Mouse (Mus musculus) liver, embryonic 11.5 days (tissue): Measurements from ENCODE around the gene Ttc23. TPM values are rescaled to one million over a fixed set of nuclear protein-coding genes. Genes with fewer than 3 reads are reported as not detected.
A peak's percentile ranks its signal among the peaks of the same experiment; 100 is the strongest.

Experiments used
- ATAC-seq: fragments of 200-750 bp; cut with Nextera tagmentation; replicated peaks from 2 replicates; pipeline ENCODE4 v1.8.0; 2017; ENCODE audit warnings: moderate number of reproducible peaks, mild to moderate bottlenecking, moderate TSS enrichment, moderate library complexity; ENCODE audit not compliant: low FRiP score
- DNase-seq: peaks from one replicate; pipeline ENCODE4 v3.0.0-alpha.2; 2017; ENCODE audit warnings: low spot score
- H3K27ac ChIP-seq: fragments of 300-500 bp; sonication (generic); 2 replicates; pipeline ENCODE4 v1.5.1; 2014; ENCODE audit warnings: mild to moderate bottlenecking, low read depth, low read length, control low read depth
- H3K27me3 ChIP-seq: fragments of 300-500 bp; sonication (generic); replicated peaks from 2 replicates; pipeline ENCODE4 v1.6.1; 2014; ENCODE audit warnings: low read length, mixed read lengths; ENCODE audit not compliant: control insufficient read depth, insufficient read depth
- H3K36me3 ChIP-seq: fragments of 300-500 bp; sonication (generic); 2 replicates; pipeline ENCODE4 v1.6.1; 2014; ENCODE audit warnings: mild to moderate bottlenecking, low read length, moderate library complexity, mixed read lengths; ENCODE audit not compliant: control insufficient read depth, insufficient read depth
- H3K4me1 ChIP-seq: fragments of 300-500 bp; sonication (generic); replicated peaks from 2 replicates; pipeline ENCODE4 v1.6.1; 2014; ENCODE audit warnings: low read length, mixed read lengths; ENCODE audit not compliant: control insufficient read depth, insufficient read depth
- H3K4me2 ChIP-seq: fragments of 300-500 bp; sonication (generic); 2 replicates; pipeline ENCODE4 v1.6.1; 2014; ENCODE audit warnings: mild to moderate bottlenecking, control low read depth, moderate library complexity
- H3K4me3 ChIP-seq: fragments of 300-500 bp; sonication (generic); 2 replicates; pipeline ENCODE4 v1.5.1; 2014; ENCODE audit warnings: low read depth, low read length, control low read depth
- H3K9ac ChIP-seq: fragments of 300-500 bp; sonication (generic); 2 replicates; pipeline ENCODE4 v1.6.1; 2014; ENCODE audit warnings: low read depth, low read length, control low read depth
- H3K9me3 ChIP-seq: fragments of 300-500 bp; sonication (generic); 2 replicates; pipeline ENCODE4 v1.6.1; 2016; ENCODE audit warnings: low read length, inconsistent platforms, mixed read lengths; ENCODE audit not compliant: control insufficient read depth
- WGBS: fragments of 180-500 bp; shearing (Covaris S2); extraction: QIAGEN DNeasy Blood & Tissue Kit; methylation state at CpG from one replicate; pipeline ENCODE4 v1.1.7; 2014; 5-methylcytosine and 5-hydroxymethylcytosine counted together
- polyA plus RNA-seq: library from polyadenylated mRNA; unstranded; fragments of >200 nt; fragmentation: Nextera tagmentation; extraction: Ambion mirVana; gene quantifications from 2 replicates; pipeline ENCODE4 v1.2.1, GENCODE M21; 2014

Gene Ttc23
- polyA plus RNA-seq, 1 experiment from 2014 or later, result 12.5 TPM

- DNase-seq, result no peak
- H3K27ac ChIP-seq, result no peak overlapping the region
- no peaks in the 10 kb centered on the region for H3K9me3 ChIP-seq
- H3K4me3 ChIP-seq, result no peak overlapping the region
- 72% methylated on average over 5 of the region's 5 CpGs for WGBS
- H3K4me2 ChIP-seq, result no peak overlapping the region
- H3K36me3 ChIP-seq, result no peaks in the 10 kb centered on the region
- H3K9ac ChIP-seq, result no peak overlapping the region
- H3K4me1 ChIP-seq, result no peaks in the 10 kb centered on the region; the same call in 1 of the 2 replicates
- no peak for ATAC-seq
- H3K27me3 ChIP-seq, result no peaks in the 10 kb centered on the region
Observed at GRCm38 (mm10) chr7:67652211-67652610, 5.0 kb downstream of the Ttc23 start.

DNA sequence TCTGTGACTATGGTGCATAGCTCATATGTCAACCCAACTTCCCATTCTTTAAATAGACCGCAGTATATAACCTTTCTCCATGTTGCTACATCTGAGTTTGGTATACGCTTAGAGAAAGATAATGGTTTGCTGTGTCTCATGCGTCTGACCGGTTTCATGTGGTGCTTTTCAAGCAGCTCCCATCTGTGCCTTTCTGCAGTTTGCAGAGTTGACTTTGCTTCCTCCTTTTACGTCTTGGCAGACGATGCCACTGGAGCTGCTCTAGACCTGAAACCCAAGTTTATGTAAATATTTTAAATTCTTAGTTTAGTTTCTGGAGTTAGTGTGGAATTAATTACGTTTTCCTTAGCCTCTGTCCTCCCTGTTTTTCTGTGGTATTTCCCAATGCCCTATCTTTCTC lies 7.5 kb downstream of the Ttc23 start:
- WGBS, result 82% methylated on average over 7 of the region's 7 CpGs
- Histone ChIP-seq H3K9me3 (no peaks in the 10 kb centered on the region), H3K27me3 (no peaks in the 10 kb centered on the region), H3K36me3 (no peaks in the 10 kb centered on the region), H3K27ac (no peak overlapping the region), H3K4me1 (no peaks in the 10 kb centered on the region; the same call in 1 of the 2 replicates), H3K4me3 (no peak overlapping the region), H3K4me2 (no peak overlapping the region), H3K9ac (no peak overlapping the region)
- ATAC-seq (no peak), DNase-seq (no peak)

DNA sequence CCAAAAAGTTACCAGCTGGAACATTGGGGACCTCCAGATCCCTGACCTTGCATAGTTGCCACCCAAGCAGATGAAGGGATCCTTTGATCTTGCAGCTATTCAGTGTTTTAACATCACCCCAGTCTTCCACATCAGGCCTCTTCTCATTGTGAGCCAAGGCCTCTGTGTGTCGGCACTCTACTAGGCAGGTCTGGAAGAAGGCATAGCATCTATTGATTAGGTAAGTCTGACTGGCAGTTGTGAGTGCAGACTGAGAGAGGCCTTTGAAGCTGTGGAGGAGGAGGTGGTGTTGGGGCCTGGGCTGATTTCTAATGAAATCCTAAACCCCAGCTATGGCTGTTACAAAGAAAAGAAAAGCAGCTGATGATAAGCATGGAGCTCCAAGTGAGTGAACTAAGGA lies 8.0 kb downstream of the Ttc23 start:
- Histone ChIP-seq H3K9ac (no peak overlapping the region), H3K4me2 (no peak overlapping the region; the same call in 1 of the 2 replicates), H3K9me3 (no peaks in the 10 kb centered on the region), H3K4me1 (no peaks in the 10 kb centered on the region), H3K27me3 (no peaks in the 10 kb centered on the region), H3K36me3 (no peaks in the 10 kb centered on the region), H3K27ac (no peak overlapping the region), H3K4me3 (no peak overlapping the region)
- no peak for ATAC-seq
- no peak for DNase-seq
- 48% methylated on average over 1 of the region's 1 CpGs for WGBS

DNA sequence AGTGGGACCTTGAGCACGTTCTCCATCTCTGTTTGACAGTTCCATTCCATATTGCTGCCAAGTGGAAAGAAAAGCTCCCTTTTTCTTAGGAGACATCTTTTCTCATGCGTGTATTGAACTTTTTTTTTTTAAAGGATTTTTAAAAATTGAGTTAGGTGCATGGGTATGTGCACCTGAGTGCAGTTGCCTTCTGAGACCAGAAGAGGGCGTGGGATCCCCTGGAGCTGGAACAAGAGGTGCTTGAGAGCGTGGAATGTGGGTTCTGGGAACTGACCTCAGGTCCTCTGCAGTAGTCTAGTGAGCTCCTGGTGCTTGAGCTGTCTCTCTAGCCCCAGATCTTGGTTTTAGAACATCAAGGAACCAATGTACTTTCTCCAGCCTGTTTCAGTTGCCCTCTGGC lies 10.9 kb downstream of the Ttc23 start:
- H3K9me3 ChIP-seq, result no peaks in the 10 kb centered on the region
- no peak overlapping the region for H3K4me2 ChIP-seq
- no peaks in the 10 kb centered on the region for H3K27me3 ChIP-seq
- no peak overlapping the region for H3K4me3 ChIP-seq
- H3K9ac ChIP-seq, result no peak overlapping the region
- H3K4me1 ChIP-seq, result no peaks in the 10 kb centered on the region
- DNase-seq (no peak), ATAC-seq (no peak)
- H3K36me3 ChIP-seq, result no peaks in the 10 kb centered on the region
- no peak overlapping the region for H3K27ac ChIP-seq
- WGBS, result 83% methylated on average over 4 of the region's 4 CpGs

DNA sequence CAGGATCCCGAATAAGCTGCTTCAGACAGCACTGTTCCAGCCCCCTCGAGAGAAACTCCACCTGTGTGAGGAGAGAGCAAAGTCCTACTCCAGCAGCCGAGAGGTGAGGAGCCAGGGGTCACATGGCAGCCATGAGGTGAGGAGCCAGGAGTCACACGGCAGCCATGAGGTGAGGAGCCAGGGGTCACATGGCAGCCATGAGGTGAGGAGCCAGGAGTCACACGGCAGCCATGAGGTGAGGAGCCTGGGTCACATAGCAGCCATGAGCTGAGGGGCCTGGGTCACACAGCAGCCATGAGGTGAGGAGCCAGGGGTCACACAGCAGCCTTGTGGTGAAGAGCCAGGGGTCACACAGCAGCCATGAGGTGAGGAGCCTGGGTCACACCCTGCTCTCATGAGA lies 15.2 kb downstream of the Ttc23 start:
- no peaks in the 10 kb centered on the region for H3K27me3 ChIP-seq
- no peak for ATAC-seq
- no peak overlapping the region for H3K9ac ChIP-seq
- DNase-seq, result no peak
- no peaks in the 10 kb centered on the region for H3K4me1 ChIP-seq
- H3K4me3 ChIP-seq, result no peak overlapping the region
- 66% methylated on average over 5 of the region's 5 CpGs for WGBS
- no peaks in the 10 kb centered on the region for H3K9me3 ChIP-seq
- H3K27ac ChIP-seq, result no peak overlapping the region
- no peaks in the 10 kb centered on the region for H3K36me3 ChIP-seq
- no peak overlapping the region for H3K4me2 ChIP-seq

GRCm38 (mm10) chr7:67663981-67664694 lies 16.9 kb downstream of the Ttc23 start:
- DNase-seq, result no peak
- H3K27ac ChIP-seq, result no peak overlapping the region
- ATAC-seq, result no peak
- WGBS, result 84% methylated on average over 14 of the region's 14 CpGs
- no peak overlapping the region for H3K9ac ChIP-seq
- no peaks in the 10 kb centered on the region for H3K36me3 ChIP-seq
- H3K27me3 ChIP-seq, result no peaks in the 10 kb centered on the region
- H3K9me3 ChIP-seq, result no peaks in the 10 kb centered on the region
- H3K4me3 ChIP-seq, result no peak overlapping the region
- no peaks in the 10 kb centered on the region for H3K4me1 ChIP-seq
- no peak overlapping the region for H3K4me2 ChIP-seq

- Histone ChIP-seq H3K27me3 (no peaks in the 10 kb centered on the region), H3K9ac (no peak overlapping the region), H3K4me2 (no peak overlapping the region), H3K9me3 (no peaks in the 10 kb centered on the region), H3K4me3 (no peak overlapping the region), H3K27ac (no peak overlapping the region), H3K36me3 (peaks cover 4% of the 10 kb centered on the region; the same call in 1 of the 2 replicates), H3K4me1 (no peaks in the 10 kb centered on the region; the same call in 1 of the 2 replicates)
- 96% methylated on average over 1 of the region's 1 CpGs for WGBS
- ATAC-seq, result no peak
- no peak for DNase-seq
Observed at GRCm38 (mm10) chr7:67670965-67671364, 23.8 kb downstream of the Ttc23 start.

- H3K9me3 ChIP-seq, result no peaks in the 10 kb centered on the region
- DNase-seq (peak; percentile 82), ATAC-seq (no peak; the same call in 1 of the 2 replicates)
- H3K4me2 ChIP-seq, result no peak overlapping the region
- no peak overlapping the region for H3K9ac ChIP-seq
- H3K4me1 ChIP-seq, result no peaks in the 10 kb centered on the region; the same call in 1 of the 2 replicates
- H3K27me3 ChIP-seq, result no peaks in the 10 kb centered on the region
- WGBS, result 12% methylated on average over 10 of the region's 10 CpGs
- no peak overlapping the region for H3K27ac ChIP-seq
- no peak overlapping the region for H3K4me3 ChIP-seq
- peaks cover 4% of the 10 kb centered on the region; the same call in 1 of the 2 replicates for H3K36me3 ChIP-seq
Observed at GRCm38 (mm10) chr7:67672650-67673049, 25.4 kb downstream of the Ttc23 start.

- Histone ChIP-seq H3K9ac (no peak overlapping the region), H3K27ac (no peak overlapping the region), H3K4me1 (no peaks in the 10 kb centered on the region; the same call in 1 of the 2 replicates), H3K4me3 (no peak overlapping the region), H3K4me2 (no peak overlapping the region), H3K27me3 (no peaks in the 10 kb centered on the region), H3K9me3 (no peaks in the 10 kb centered on the region), H3K36me3 (peaks cover 4% of the 10 kb centered on the region; the same call in 1 of the 2 replicates)
- DNase-seq (no peak), ATAC-seq (no peak)
- 82% methylated on average over 5 of the region's 5 CpGs for WGBS
Observed at GRCm38 (mm10) chr7:67673656-67674055, 26.4 kb downstream of the Ttc23 start.
